Mouse (Mus musculus): ENCODE results near the gene Gm45785.
"Not testable (repeated sequence)": the region's sequence is repeated elsewhere in the genome, so short reads cannot be mapped to it uniquely, and the experiment has no call there.

Gm45785 gene

DNA sequence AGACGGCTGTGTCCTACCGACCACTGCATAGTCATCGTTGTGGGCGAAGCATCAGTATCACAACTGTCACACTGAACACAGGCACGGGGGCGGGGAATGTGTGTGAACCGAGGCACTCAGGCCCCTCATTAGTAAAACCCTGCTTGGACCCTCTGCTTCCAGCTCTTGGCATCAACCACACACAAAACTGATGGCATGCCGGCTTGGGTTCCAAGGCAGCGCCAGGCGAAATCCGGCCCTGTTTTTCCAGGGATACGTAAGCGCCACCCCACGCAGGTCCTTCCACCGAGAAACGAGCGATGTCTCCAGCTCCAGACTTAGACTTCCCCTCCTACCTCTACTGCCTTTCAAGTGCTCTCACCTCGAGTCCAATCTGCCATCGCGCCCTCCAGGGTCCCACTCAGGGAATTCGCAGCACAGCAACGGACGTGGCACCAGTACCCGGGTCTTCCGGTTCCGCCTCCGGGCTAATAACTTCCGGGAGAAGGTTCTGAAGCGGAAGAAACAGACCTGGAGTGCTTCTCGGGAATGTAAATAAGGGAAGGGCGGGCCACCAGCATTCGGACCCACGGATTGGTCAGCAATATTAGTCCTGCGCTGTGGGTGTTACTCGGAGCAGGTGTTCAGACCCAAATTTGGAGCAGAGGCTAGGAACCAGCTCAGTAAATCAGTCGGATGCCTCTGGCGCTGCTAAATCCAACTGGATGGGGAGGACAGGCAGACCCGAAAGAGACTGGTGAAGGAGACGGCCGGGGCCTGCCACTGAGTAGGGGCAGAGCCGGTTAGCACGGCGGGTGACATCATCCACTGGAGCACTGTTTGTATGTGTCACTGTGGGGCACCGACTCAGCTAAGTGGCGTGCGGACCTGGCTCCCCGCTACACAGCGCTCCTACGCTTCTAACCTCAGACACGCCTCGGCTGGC, at the start of gene Gm45785:
TSS of gene Gm45785 (minus strand) at position 472 of the 925 bp plus-strand sequence.
- in situ Hi-C loops (cut with MboI, MseI), result no loop called here

DNA sequence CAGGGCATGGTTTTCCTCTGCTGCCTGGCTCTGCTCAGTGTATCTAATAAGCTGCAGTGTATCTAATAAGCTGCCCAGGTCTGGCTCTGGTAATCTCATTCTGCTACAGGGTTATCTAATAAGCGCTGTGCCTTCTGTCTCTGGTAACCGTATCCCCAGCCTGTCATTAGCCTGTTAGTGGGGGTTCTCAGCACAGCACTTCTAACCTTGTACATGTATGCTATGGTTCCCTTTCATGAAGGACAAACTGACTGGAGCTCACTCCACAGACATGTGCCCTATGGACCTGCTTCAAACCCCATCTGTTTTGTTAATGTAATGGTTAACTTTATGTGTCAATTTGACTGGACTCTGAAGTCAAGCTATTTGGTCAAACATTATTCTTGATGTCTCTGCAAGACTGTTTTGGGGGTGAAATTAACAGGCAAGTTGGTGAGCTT, 49.5 kb upstream of the Gm45785 start:
- in situ Hi-C loops (cut with MboI, MseI), result no loop called here

DNA sequence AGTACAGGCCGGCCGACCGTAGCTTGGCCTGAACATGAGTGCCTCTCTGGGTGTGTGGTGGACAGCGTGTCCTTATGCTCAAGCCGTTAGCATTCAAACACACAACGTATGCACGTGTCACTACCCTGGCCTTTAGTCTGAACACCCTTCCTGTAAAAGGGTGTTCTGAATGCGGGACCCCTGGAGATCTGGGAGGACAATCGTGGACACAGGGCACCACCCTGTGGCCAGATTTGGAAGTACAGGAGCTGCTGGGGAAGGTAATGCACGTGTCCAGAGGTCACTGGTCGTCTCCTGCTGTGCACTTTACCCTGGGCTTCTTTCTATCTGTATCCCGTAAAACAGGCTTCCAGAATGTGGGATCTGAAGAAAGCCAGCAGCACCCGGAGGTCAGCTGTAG, 47.1 kb upstream of the Gm45785 start:
- in situ Hi-C loops (cut with MboI, MseI), result loop anchor here (5.0 kb wide), 3 partner anchors 56 to 144 kb away; partner anchors contain the start of genes Odf3 (in 1 of the 2) and Scgb1c1 (in 1 of the 2)

DNA sequence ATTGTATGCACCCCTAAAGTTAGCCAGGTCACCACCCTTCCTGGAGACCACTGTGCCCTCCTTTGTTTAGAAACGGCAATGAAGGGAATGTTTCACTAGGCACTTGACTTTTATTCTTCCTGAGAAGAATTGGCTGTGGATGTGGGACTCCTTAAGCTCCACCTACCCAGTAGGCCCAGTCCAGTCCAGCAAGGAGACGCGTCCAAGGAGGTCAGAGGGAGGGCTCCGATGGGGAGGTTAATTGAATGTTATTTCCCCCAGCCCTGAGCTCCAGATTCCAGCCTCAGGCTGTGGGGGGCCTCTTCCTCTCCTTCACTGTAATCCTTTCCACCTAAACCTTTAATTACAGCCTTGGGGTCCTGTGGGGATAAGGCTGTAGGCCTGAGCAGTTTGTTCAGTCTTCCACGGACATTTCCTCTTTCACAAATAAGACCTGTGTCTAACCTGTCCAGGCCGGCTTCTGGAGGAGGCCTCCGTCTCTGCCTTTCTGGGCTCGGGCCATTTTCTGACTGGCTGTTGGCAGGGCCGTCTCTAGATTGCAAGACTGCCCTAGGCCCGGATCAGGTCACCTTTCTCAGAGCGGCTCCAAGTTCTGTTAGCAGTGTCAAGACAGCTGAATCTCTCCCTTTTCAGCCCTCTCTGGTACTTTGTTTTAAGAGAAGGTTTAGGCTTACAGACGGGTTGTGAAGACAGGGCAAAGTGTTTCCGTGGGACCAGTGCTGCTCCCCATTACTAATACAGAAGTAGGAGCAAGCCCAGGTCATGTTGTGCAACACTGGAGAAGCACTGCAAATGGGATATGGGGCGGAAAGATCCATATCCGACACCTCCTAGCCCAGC, 46.1 kb upstream of the Gm45785 start:
- in situ Hi-C loops (cut with MboI, MseI), result loop anchor here (5.0 kb wide), 3 partner anchors 55 to 145 kb away; partner anchors contain the start of genes Odf3 (in 1 of the 2) and Scgb1c1 (in 1 of the 2)

DNA sequence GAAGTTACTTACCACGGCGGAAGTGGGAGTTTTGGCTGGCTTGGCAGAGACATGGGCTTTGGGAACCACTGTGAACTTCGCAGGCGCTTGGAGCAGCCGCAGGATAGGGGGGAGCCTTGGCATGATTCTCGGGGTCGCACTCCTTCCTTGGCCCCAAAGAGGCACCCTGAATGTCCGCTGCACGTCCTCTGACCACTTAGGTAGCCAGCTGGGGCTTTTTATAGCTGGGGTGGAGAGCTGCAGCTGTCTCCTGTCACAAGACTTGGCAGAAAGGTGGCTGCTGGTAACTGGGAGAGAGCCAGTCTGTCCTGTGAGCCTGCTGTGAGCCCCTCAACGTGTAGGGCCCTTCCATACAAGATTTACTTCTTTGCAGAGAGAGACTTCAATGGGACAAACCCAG, 44.1 kb upstream of the Gm45785 start, which contains the start of gene Cox8b:
TSS of gene Cox8b (minus strand) at position 227 of the 400 bp plus-strand sequence.
- in situ Hi-C loops (cut with MboI, MseI), result loop anchor here (5.0 kb wide), 3 partner anchors 53 to 147 kb away; partner anchors contain the start of genes Odf3 (in 1 of the 2) and Scgb1c1 (in 1 of the 2)

DNA sequence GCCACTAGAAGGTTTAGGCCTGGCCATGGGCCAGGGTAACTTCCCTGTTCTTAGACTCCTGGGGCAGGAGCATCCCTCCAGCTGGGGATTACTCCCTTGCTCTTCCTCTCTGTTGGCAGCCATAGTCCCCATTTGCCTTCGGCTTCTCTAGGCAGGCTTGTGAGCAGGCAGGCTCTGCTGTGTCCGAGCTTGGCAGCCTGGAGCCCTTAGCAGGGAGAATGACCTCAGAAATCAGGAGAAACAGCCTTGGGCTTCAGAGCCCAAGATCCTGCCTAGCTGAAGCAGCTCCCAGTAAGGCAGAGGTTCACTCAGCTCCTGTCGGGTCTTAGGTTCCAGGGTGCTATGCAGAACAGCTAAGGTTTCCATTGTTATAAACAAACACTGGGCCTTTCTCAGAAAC, 43.0 kb upstream of the Gm45785 start:
- in situ Hi-C loops (cut with MboI, MseI), result no loop called here

DNA sequence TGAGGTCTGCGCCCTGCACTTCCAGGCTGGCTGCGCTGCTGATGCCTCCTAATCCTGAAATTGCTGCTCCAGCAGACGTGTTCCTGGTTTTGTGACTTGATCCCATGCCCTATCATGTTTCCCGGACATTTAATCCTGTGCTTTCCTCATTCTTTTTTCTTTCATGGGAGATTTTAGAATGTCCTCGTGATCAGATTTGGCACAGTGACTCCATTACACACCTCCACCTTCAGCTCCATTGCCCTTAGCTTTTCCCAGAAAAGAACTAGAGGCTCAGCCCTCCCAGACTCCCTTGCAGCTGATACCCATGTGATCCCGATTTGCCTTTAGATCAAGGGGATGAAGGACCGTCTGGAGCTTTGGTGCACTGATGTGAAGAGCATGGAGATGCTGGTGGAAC, 41.7 kb upstream of the Gm45785 start:
- in situ Hi-C loops (cut with MboI, MseI), result no loop called here

DNA sequence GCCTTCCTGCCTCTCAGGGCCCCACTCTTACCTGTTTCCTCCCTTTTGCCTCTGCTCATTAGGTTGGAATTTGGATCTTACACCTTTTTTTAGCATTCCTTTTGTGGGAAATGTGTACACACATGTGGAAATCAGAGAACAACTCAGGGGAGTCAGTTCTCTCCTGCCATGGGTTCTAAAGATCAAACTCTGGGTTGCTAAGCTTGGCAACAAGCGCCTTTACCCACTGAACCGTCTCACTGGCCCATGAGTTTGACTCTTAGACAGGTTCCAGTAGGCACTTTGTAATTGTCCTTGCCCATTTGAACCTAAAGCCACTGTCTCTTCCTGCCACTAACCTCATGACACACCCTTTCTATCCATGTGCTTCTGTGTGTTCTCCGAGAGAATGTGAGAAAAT, 38.5 kb upstream of the Gm45785 start:
- in situ Hi-C loops (cut with MboI, MseI), result no loop called here

DNA sequence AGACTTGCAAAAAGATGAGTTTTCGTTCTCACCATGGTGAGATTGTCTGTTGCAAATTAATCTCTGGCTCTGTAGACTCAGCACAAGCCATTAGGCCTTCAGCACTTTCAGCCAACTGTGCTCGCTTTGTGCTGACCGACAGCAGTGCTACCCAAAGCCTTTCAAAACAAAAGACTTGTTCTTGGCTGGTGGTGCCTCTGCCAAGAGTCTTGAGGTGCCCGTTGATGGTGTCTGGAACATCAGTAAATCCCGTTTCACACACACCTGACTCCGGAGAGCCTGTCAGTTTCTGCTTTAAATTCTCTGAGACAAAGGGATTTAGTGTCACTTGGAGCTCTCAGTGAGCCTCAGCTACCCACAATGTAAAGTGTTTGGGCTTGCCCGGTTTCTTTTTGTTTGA, 37.9 kb upstream of the Gm45785 start:
- in situ Hi-C loops (cut with MboI, MseI), result no loop called here

DNA sequence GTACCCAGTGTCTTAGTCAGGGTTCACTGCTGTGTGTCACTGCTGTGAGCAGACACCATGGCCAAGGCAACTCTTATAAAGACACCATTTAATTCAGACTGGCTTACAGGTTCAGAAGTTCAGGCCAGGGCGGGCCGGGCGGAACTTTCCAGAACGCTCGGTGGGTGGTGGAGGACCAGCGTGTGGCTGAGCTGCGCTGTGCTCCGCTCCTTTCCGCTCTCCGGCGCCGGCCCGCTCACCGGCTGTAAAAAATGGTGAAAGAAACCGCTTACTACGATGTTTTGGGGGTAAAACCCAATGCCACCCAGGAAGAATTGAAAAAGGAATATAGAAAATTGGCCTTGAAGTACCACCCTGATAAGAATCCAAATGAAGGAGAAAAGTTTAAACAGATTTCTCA, 34.5 kb upstream of the Gm45785 start:
- in situ Hi-C loops (cut with MboI, MseI), result not testable (repeated sequence)

DNA sequence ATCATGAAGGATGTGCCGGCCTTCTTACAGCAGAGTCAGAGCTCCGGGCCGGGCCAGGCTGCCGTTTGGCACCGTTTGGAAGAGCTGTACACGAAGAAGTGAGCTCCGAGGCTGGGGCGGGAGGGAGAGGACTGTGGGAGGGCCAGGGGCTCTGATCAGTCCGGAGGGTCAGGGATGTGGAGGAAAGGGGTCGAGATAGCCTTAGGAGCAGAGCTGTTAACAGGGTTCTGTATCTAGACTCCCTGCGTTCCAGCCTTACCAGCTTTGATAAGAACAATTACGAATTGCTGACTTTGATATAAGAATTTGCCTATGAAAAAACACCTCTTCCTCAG, 26.3 kb upstream of the Gm45785 start:
- in situ Hi-C loops (cut with MboI, MseI), result no loop called here

DNA sequence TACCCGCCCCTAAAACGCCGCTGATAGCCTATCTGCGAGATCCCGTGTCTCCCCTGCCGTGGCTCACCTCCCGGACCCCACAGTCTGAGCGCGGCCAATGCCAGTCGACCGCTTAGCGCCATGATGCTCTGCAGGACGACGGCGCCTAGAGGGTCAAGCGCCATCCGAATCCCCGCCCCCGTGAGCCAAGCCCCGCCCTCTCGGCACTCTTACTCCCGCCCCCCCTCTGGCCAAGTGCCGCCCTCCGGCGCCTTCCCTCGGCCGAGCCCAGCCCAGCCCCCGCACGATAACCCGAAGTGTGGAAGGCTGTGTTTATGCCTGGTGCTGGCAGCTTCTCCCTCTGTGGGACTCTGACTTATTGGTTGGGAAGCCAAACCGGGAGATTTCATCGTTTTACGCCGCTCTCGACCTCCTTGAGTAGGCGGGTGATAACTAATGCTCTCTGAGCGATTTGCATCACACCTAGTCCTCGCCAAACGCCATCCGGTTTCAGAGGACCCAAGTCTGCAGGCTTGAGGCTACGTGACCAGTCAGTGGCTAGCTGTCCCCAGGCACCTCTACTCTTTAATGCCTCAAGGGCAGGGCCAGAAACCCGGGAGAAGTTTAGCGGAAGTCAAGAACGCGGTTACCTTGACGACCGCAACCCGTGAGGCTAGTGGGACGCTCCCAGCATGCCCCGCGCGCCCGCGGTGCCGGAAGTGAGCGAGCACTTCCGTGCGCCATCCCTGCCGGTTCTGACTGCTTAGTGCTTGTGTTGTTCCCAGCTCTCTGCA, 25.8 kb upstream of the Gm45785 start, which contains the start of the genes Psmd13 and Sirt3:
TSS of gene Psmd13 (plus strand) at position 273 of the 773 bp plus-strand sequence.
TSS of gene Sirt3 (minus strand) at position 614 of the 773 bp plus-strand sequence.
- in situ Hi-C loops (cut with MboI, MseI), result no loop called here

DNA sequence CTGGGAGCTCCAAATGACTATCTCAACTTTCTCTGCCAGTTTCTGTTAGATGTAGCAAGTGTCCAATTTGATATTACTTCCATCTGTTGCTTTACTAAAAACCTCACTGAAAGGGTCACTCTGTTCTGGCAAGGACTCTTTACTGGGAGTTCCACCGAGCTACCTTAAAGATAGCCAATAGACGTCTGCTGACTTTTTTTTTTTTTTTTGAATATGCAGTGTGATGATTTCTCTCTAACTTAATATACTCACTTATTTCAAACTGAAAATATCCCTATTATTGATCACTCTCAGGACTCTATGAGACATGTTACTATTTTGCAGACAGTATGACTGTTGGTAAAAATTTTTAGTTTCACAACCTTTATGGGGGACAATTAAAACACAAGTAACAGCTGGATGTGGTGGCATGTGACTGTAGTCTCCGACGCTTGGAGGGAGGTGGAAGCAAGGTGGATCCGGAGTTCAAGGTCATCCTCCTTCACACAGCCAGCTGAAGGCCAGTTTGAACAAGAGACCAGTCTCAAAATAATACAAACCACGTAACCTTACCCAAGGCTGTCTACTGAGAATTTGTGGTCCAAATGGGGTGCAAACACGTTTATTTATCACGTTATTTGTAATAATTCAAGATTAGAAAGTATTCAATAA, 24.9 kb upstream of the Gm45785 start:
- in situ Hi-C loops (cut with MboI, MseI), result no loop called here

DNA sequence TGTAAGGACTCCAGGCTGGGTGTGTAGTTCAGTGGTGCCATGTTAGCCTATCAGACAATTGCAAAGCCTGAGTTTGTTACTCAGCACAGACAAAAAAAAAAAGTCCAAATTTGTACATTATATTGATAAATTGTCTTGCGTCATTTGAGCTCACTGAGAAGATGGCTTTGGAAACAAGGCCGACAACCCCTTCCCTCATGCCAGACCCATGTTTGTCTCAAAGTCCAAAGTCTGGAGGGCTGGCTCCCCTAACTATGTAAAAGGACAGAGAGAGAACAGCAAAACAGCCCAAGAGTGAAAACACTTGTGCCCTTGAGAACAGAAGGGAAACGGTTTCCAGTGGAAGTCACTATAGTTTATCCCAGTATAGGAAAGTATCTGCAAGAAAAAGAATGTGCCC, 24.3 kb upstream of the Gm45785 start:
- in situ Hi-C loops (cut with MboI, MseI), result no loop called here

DNA sequence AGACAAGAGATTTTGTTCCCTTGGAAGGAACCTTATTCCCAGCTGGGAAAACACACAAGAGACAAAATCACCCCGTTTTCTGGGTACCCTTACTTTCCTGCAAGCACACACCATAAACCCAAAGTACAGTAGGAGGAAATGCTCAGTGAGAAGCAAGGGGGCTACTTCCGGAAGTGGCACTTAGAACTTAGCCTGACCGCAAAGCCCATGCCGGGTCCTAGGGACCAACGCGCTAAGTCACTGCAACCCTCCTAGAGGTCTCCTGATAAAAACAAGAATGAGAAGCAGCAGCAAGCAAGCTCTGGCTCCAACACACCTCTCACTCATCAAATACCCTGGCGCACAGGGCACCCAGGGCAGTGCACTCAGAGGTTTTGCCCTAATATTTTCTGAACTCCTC, 23.2 kb upstream of the Gm45785 start:
- in situ Hi-C loops (cut with MboI, MseI), result no loop called here

DNA sequence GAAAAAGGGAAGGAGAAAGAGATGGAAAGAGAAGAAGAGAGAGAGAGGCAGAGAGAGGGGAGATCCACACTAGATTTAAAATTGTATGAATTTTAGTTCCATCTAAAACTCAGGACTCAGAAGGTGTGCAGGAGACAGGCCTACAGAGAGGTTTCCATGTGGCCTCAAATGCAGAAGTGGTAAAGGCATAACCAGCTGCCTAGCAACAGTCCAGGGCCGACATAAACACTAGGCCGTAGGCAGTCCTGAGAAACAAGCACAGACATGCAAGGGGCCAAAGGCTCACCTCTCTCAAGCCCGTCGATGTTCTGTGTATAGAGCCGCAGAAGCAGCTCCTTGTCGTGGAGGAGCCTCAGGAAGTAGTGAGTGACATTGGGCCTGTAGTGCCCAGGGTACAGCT, 21.2 kb upstream of the Gm45785 start:
- in situ Hi-C loops (cut with MboI, MseI), result no loop called here

DNA sequence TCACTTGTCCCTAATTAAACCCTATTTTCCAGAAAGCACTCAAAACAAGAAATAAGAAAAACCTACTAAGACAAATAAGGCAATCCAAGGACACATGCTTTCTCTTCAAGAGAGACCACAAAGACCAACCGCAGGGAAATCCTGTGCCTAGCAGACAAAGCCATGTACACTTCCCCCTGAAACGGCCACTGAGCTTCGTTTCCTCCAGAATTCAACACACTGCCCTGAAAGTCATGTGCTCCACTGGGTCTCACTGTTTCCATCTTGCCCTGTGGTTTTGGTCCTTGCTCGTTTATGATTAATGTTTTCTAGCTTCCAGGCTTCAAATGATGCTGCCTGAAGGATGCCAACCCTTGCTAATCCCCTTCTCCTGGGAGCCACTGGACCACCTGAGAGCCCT, 18.1 kb upstream of the Gm45785 start:
- in situ Hi-C loops (cut with MboI, MseI), result no loop called here

DNA sequence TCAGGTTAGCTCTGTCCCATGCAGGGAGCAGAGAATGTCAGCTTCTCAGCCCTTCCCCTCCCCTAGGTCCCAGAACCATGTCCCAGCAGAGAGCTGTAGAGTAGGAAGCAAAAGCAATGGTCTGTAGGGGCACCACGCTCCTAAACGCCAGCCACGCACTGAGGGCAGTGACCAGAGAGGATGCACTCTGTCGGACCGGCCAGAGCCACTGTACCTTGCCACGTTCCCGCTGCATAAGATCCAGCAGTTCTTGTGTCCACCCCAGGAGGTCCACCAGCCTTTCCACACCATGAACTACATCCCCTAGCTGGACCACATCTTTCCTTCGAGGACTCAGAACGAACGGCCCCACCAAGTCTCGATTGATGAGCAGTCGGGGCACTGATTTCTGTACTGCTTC, 8.6 kb upstream of the Gm45785 start:
- in situ Hi-C loops (cut with MboI, MseI), result no loop called here

DNA sequence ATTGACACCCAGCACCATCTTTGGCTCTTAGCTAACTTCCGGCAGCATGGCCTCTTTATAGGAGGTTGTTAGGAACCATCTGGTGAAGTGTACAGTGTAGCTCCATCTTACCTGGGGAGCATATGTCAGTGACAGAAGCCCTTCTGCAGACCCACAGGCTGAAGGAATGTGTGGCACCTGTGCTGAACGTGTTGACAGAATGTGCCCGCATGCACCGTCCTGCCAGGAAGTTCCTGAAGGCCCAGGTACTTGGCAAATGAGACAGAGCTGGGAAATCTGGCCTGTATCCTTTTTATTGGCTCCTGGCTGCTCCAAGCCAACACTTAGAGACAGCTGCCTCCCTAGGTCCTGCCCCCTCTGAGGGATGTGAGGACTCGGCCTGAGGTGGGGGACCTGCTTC, 4.6 kb upstream of the Gm45785 start:
- in situ Hi-C loops (cut with MboI, MseI), result no loop called here

DNA sequence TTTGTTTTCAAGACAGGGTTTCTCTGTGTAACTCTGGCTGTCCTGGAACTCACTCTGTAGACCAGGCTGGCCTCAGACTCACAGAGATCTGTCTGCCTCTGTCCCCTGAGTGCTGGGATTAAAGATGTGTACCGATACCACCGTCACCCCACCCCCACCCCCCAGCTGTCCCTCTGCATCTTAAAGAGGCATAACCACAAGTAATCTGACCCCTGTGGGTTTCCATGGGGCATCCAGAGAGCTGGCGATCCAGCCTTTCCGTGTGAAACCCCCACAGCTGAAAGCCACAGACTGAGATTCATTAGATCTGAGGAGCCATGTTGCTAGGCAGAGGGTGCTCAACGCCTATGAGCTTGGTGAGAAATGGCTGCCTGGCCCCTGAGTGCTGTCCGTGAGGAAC, 3.9 kb upstream of the Gm45785 start:
- in situ Hi-C loops (cut with MboI, MseI), result no loop called here

DNA sequence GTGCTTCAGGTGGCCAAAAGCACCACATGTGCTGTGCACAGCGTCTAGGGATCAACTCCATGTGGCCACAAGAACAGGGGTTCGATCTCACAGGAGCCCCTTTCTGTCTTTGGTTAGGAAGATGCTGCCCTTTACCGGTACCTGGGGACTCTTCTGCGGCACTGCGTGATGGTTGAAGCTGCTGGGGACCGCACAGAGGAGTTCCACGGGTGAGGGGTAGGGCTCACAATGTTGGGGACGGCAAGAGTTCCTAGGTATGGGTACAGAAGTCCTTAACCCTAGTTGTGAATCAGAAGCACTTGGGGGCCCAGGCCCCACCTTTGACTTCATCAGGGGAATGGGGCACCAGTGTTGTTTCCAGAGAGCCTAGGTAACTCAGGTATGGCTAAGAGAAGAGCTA, 2.6 kb upstream of the Gm45785 start:
- in situ Hi-C loops (cut with MboI, MseI), result no loop called here

Data from T-helper 17 cell (primary cell).